Mouse (Mus musculus) cerebellum, adult 11 months (tissue): ENCODE measurements at regions not wholly inside any gene's neighbourhood (a gene's known extent, or its start where the extent isn't known, plus 50 kb on each side); places are given as distances from the start of the nearest gene placed in this dataset.

ENCODE experiments used
- DNase-seq: peaks from one replicate; pipeline ENCODE4 v3.0.0; 2022

DNA sequence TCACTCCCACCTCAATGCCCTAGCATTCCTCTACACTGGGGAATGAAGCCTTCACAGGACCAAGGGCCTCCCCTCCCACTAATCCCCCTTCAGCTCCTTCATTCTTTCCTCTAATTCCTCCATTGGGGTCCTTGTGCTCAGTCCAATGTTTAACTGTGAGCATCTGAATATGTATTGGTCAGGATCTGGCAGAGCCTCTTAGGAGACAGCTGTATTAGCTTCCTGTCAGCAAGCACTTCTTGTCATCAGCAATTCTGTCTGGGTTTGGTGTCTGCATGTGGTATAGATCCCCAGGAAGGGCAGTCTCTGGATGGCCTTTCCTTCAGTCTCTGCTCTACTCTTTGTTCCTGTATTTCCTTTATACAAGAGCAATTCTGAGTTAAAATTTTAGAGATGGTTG lies 426.8 kb upstream of the 2610001J05Rik start:
- no peak for DNase-seq

DNA sequence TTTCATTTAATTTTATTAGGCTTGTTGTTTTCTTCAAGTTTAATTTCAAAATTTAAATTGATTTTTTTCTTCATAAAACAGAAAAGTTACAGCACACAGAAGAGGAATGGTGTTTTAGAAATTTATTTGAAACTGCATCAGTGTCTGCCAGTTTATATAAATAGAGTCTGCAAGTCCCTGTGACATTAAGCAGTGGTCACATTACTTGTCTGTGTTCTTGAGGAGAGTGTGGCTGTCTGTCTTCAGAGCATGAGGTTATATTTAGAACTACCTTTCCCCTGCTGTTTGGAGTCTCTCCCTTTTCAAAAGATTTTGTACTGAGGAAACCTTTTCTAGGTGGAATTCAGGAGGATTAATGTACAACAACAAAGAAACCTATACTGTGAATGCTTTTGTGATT lies 426.1 kb upstream of the 2610001J05Rik start:
- no peak for DNase-seq

DNA sequence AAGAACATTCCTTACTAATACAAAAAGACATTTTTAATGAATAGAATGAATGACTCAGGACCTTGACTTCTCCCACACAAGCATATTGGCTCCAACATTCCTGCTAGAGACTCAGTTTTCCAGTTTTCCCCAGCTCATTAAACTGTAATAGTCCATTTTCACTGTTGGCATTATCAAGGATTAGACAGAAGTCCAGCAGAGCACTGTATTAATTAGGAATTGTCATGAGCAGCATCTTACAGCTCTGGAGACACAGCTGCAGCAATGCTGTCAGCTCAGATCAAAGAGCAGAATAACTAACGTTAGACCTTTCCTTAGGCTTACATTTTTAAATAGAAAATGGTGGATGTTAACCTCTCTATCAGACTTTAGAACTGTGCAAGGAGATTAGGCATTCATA lies 419.5 kb upstream of the 2610001J05Rik start:
- no peak for DNase-seq

DNA sequence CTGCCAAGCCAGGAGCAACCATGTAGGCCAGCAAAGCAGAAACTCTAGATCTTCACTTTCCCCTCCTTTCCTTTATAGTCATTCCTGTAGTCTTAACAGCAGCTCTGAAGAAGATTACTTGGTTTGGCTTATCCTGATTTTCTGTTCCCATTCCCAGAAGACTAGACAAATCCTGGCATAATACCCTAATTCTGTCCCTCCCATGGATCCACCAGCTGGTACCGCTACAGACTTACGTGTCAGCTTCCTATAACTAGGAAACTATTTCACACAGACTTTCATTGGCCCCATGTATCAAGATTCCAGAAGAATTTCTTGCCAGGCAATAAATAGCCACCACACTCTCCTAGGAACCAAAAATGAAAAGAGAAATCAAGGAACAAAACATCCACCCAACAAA lies 410.2 kb upstream of the 2610001J05Rik start:
- peak; percentile 4 for DNase-seq

DNA sequence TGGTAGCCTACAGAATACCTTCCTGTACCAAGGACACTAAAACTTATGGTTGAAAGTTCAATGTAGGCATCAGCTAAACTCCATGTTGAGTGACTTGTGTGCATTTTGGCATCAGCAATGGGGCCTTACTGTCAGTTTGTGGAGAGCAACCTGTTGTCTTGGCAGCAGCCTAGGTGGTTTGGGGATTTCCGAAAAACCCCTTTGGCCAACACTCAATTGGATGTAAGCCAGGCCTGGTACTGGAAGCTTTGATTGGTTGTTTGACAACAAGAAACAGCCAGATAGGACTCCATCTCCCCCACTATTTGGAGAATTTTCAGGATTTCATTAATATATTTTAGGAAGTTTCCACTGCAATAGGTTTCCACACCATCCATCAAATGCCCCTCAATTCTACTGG lies 390.6 kb upstream of the 2610001J05Rik start:
- no peak for DNase-seq

DNA sequence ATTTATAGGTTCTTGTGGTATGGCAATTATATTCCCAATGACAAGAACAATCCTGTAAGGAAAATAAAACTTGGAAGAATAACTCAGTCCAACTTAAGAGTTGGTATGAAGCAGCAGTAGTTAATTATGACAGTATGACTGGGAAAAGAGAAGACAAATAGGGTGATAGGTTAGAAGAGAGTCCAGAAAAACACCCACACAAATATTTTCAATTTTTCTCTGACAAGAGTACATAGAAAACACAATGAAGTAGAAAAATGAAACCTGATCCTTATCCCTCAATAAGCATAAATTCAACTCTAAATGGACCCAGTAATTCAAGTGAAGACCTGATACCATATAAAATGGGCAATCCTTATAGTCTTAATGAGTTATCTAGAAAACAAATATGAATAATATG lies 369.0 kb upstream of the 2610001J05Rik start:
- DNase-seq = no peak

DNA sequence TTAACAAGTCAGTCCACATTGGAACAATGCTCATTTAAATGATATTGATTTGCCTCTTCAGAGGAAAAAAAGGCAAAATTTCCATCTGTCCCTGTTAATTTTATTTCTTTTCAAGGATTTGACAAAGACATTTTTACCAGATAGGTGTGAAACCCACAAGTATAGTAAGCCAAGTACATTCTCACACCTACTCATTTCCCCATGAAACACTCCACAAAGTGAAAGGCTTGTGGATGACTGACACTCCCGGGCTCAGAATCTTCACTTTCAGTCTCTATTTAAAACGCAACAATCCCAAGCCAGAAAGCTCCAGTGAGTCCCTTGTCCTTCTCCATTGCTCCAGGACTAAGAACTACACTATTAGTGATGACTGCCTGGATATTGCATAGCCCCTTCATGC lies 367.8 kb upstream of the 2610001J05Rik start:
- DNase-seq = no peak

DNA sequence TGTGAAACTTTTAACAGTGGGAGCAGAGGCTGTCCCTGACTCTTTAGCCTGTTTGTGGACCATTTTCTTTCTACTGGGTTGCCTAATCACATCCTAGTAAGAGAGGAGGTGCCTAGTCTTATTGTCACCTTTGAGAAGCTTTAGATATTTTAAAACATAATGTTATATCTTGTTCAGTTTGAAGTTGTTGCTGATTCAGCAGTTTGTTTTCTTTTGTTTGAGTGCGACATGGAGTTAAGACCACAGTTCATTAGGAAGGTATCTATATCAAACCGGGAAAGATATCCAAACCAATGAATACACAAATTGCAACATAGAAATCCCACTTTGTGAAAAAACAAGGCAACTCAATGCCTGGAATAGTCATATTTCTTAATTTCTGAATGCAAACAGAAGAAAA lies 359.5 kb upstream of the 2610001J05Rik start:
- DNase-seq = no peak

DNA sequence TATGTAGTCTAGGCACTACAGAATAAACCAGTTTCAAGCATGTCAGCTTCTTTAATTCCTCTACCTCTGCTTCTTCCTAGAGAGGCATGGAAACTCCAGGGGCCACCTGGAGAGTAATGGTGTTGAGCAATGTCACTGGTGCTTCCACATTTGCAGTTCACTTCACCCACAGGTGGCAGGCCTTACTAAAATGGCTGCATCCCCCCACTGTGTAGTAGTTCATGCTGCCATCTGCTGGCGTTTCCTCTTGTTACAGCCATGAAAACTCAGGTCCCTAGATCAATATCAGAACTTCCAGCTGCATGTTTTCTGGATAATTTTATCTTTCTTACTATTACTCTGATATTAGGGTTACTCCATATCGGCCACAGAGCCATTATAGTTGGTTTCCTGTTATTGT lies 336.2 kb upstream of the 2610001J05Rik start:
- DNase-seq = peak; percentile 29

DNA sequence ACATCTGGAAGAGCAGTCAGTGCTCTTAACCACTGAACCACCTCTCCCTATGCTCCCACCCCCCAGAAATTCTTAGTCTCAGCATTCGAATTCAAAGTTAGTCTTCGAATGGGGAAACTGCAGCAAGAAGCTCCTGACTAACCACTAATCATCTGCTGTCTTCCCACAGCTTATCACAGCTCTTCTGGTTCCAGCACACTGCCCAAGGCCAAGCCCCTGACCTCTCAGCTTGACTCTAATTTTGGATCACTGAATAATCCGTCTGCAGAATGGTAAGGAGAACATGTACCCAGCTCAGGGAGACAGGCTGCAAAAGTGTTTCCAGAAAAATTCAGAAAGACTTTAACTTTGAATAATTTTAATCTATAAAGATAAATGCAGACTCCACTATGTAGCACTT lies 325.8 kb upstream of the 2610001J05Rik start:
- no peak for DNase-seq

DNA sequence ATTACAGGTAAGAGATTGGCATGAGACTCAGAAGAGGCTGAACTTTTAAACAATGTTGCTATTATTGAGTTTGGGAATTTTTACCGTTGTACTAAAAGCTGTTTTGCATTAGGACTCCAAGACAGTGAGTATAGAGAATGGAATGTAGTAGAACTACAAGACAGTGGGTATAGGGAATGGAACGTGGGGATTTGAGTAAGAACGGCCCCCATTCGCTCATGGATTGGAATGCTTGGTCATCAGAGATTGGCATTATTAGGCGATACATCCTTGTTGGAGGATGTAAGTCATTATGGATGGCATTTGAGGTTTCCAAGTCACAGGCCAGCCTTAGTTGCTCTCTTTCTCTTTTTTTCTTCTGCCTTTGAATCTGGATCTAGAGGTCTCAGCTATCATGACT lies 324.0 kb upstream of the 2610001J05Rik start:
- no peak for DNase-seq

DNA sequence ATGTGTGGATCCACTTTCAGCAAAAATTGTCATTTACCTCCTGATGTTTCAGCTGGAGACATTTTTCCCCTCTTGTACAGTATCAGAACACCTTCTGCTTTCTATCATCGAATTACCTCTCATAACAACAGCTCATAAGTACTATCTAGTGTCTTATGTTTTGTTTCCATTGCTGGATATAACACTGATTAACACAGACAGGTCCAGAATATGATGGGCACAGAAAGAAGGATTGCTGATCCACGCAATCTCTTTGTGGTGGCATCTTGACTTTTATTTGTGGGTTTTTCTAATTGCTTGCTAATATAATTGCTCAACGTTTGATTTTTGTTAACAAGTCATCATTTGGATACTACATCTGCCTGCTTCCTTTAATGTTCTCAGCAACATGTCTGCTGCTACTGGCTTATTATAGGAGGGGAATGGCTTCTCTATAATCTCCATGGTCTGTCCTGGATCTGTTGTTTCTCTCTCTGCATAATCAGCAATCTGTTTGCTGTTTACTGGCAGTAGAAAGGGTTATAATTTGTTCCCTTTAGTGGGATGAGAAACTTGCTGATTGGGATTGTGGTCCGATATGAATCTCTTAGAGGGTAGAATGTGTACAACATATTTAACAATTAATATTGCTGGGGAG lies 320.2 kb upstream of the 2610001J05Rik start:
- DNase-seq = no peak

DNA sequence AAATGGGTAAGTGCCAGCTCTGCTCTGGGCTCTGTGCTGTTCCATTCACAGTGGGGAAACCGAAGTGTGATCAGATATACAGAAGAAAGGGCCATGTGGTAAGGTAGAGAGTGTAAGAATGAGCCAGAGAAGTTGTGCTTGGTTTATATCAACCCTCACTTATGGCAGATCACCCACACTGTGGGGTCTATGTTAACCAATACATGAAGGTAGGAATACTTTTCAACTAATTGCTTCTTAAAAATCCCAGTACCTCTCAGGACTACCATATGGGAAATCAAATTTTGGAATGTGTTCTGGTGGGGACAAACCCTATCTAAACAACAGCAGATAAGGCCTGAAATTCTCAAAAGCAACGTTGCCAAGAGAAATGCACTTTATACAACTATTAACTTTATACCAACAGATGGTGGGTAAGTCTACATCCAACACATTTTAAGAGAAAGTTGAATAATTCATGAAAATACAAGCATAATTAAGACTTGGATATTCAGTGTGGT lies 314.7 kb upstream of the 2610001J05Rik start:
- no peak for DNase-seq

DNA sequence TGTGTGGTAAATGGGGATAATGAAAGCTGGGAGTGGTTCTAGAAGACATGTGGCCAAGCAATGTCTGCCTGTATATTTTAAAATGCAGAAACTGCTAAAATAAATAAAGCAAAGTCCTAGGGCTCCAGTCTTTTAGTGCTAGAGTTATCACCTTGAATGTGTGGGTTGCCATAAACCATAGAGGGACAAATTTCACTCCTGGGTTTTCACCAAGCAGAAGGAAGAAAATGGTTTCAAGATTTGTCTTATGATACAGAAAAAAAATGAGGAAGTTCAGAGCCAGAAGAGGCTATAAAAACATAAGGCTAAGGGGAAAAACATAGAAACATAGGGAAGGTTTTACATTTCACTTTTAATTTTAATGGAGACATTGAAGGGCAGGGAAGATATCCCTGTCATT lies 276.1 kb upstream of the 2610001J05Rik start:
- no peak for DNase-seq

DNA sequence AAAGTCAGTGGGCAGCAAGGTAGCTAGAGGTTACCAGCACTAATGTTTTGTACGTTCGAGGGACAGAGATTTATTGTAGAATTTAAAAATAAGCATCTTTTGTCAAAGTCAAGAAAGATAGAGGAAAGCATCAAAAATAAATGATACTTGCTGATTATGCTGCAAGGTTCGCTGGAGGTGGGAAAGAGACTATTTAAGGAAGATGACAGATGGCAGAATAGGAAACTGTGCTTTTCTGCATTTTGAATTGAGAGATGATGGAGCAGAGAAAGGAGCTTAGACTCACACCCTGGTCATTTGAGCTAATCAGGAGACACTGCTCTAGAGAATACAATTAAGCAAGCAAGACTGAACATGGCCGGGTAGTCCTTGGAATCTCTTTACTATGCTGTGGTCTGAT lies 275.1 kb upstream of the 2610001J05Rik start:
- DNase-seq = no peak

DNA sequence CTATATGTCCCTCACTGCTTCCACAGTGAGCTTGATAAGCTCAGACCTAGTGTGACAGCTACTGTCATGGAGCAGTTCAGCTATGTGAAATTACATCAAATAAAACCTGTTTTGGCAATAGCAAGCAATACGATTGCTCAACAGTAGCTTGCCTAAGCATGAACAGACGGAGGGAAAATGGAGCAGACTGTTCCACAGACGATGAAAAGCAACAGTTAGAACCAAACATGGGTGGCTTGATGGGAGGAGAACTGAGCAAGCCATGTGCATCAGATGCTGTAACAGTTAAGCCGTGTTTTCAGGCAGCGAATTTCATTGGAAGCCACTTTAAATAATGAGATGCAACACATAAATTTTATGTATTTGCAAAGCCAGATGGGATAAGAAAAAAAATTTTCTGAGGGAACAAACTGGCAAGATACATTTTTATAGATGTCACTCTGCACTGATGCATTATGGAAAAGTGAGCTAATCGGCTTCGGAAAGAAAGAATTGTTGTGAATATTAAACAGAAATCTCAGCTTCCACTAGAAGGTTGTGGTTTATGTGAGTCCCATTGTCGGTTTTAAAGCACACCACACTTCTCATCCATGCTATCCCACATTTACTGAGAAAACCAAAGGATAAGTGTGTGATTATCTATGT lies 270.9 kb upstream of the 2610001J05Rik start:
- DNase-seq = no peak

DNA sequence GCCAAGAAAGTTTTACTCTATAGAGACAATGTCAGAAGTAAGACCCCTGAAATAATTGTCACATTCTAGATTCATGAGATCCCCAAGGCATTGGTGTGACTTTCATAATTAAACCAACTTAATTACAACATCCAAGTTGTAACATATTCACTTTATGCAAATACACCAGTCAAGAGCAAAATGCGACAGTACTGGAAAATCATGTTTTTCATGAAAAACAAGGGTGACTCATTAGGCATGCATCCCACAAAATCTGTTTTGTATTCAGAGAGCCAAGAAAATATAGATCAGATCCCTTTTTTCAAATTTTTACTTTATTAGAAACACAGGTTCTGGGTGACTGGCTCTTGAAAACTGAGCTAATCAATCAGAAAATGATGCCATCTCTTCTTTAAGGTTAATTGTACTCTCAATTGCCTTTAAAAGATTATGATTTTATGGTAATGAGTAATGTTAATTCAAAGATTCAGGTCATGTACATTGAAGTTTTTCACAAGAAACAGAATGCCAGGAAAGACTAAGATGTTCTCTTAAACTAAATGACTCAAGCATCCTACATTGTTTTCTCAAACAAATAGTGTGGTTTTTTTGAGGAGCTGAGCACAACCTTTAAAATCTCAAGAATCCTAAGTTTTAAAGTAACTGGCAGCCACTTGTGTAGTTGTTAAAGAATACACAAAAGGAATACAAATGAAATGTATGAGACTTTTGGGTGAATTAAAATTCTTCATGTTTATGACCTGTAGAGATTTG lies 259.2 kb upstream of the 2610001J05Rik start:
- no peak for DNase-seq

DNA sequence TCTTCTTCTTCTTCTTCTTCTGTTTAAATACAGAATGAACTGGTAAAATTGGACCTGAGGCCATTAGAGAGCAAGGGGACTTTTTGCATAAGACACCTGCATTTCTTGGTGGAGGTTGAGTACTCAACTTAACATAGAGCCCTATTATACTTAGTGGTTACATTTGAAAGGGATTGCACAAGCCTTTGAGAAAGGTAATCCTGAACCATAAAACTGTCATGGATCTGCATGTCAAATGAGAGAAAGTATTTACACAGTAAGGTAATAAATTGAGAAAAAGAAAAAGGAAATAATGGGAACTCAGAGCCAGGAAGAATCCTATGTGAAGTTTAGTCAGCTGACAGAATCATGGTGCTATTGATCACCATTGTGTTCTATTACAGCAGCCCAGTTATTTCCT lies 258.1 kb upstream of the 2610001J05Rik start:
- no peak for DNase-seq

DNA sequence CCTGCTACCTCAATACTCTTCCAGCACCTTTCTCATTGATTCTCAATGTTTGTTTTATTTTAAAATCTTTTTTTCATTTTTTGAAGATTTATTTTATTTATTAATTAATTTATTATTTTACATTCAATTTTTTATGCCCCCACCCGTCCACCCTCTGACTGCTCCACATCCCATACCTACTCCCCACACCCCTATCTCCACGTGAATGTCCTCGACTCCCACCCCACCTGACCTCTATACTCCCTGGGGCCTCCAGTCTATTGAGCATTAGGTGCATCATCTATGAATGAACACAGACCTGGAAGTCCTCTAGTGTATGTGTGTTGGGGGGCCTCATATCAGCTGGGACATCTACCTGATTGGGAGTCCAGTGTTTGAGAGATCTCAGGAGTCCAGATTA lies 251.0 kb upstream of the 2610001J05Rik start:
- DNase-seq = no peak

DNA sequence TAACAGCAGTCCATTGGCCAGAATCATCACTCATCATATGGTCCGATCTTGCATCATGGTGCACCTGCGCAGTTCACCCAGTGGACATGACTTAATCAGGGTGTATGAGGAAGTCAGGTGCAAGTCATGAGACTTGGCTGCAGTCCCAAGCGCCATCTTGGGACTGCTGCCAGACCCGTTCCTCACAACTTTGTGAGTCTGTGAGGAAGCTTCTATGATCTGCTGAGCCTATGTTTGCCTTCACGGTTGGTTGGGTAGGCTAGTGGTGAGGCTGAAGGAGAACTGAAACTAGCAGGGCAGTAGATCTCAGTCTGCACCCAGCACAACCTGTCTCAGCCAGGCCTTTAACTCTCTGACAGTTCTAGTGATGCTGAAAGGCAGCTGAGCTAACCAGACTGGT lies 250.2 kb upstream of the 2610001J05Rik start:
- DNase-seq = no peak

DNA sequence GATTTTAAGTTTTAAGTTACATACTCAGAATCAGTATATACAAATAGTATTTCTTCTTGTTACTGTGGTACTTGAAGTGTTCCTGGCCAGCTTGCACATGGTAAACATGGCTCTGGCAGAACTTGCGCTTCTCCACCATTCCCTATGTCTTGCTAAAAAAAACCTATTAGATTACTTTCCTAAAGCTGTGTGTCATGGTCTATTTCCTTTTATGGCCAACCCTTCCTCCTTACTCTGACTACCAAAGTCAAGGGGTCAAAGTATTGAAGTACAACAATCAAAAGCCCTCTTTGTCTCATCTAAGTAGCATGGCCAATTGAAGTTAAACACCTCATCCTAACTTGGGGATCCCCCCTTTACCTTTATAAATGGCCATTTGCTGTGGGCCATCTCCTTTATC lies 223.6 kb upstream of the 2610001J05Rik start:
- DNase-seq = no peak

DNA sequence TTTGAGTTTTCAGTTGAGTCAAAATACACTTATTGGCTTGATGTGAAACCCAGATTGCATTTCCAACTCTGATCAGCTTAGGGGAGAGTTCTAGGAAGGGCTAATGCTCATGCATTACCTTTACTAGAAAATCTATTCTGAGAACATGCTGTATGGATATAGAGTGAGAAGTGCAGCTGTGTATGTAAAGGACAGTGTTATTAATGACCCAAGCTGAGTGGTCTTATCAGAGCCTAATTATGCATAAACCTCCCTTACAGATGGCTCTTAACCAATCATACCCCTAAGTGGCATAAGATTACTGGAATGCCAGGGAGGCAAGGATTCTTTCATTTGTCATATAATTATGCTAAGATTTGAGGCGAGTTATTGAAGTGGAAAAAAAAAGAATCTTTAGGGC lies 210.6 kb upstream of the 2610001J05Rik start:
- no peak for DNase-seq

DNA sequence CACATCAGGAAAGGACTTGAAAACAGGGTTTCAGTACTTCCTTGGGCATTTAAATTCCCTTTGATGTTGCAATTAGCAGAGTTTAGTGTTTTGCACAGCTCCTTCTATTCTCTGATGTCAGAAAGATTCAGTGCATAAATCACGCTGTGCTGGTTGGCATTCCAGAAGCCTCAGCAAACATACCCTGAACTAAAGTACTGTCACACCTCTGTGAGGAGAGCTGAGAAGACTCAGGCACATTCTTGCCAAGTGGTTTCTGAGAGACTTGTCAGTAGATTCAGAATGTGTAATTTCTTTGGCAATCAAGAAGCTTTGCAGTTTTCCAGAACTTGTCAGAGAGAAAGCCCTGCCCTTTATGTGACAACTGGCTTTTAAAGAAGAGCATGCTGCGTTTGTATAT lies 192.4 kb upstream of the 2610001J05Rik start:
- DNase-seq = no peak

DNA sequence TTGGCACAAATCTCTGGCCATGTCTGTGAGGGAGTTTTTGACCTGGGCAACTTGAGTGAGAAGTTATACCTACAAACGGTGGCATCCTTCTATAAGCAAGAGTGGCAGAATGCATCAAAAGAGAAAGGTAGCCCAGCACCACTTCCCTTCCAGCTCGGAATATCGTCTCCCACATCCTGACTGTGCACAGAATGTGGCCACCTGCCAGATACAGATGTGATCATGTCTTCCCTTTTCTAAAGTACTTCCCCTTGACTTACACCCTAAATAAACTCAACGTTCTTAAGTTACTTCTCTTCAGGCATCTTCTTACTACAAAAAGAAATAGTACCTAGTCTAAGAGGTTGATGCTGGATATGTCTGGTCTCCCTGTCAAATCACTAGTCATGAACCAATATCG lies 175.2 kb upstream of the 2610001J05Rik start:
- DNase-seq = no peak
